Comparison of ENCODE assay signal across 11 mouse cellular contexts in genomic region chr11:44002716-44003522, GRCm38 (mm10).
DNase-seq lines count a peak whose midpoint lies in the region; ATAC-seq and TF ChIP-seq lines count a peak whose summit lies in the region.
"Had no signal": no experiment of that assay in that cellular context is flagged by ENCODE, and none has a peak within 500 bp of the region (broad histone marks: within the 10 kb centered on the region; RNA-seq: fewer than 3 reads in every experiment).

No protein-coding gene starts in this region.

- no peaks in the 10 kb centered on the region for H3K9me3 ChIP-seq in heart, embryonic 11.5 days (replicated peaks; ENCODE audit: control insufficient read depth, low read length)
- no peaks in the 10 kb centered on the region for H3K9me3 ChIP-seq in intestine, postnatal 0 days (ENCODE audit: control insufficient read depth)
- no peaks in the 10 kb centered on the region for H3K9me3 ChIP-seq in intestine, embryonic 16.5 days (ENCODE audit: control insufficient read depth, low read length)

- ATAC-seq in heart, embryonic 11.5 days (replicated peaks; ENCODE audit: insufficient number of reproducible peaks, low FRiP score, low TSS enrichment), result no peak
- ATAC-seq in intestine, postnatal 0 days, result no peak
- ATAC-seq in intestine, embryonic 16.5 days, result no peak

- 53% methylated on average over 6 of the region's 6 CpGs for WGBS in heart, embryonic 11.5 days (ENCODE audit: insufficient replicate concordance)
- WGBS in intestine, postnatal 0 days, result 64% methylated on average over 6 of the region's 6 CpGs
- 67% methylated on average over 6 of the region's 6 CpGs for WGBS in intestine, embryonic 16.5 days

- no peak overlapping the region for H3K4me2 ChIP-seq in heart, embryonic 11.5 days
- no peak overlapping the region for H3K4me2 ChIP-seq in intestine, postnatal 0 days (replicated peaks; ENCODE audit: low read depth)
- no peak overlapping the region for H3K4me2 ChIP-seq in intestine, embryonic 16.5 days (ENCODE audit: low read depth, low read length)

- intact Hi-C loops in heart, postnatal 10 days (cut with DNase I), result no loop called here

- no peaks in the 10 kb centered on the region for H3K36me3 ChIP-seq in heart, embryonic 11.5 days (ENCODE audit: control insufficient read depth, insufficient read depth, low read length)
- H3K36me3 ChIP-seq in intestine, postnatal 0 days (ENCODE audit: control insufficient read depth, insufficient read depth), result no peaks in the 10 kb centered on the region
- H3K36me3 ChIP-seq in intestine, embryonic 16.5 days (ENCODE audit: control insufficient read depth, insufficient read depth, low read length), result no peaks in the 10 kb centered on the region

- no peak for TF ChIP-seq CTCF in intestine, postnatal 0 days (IDR thresholded peaks at IDR 0.05; ENCODE audit: low read depth)

- no peak overlapping the region for H3K4me3 ChIP-seq in heart, embryonic 11.5 days (ENCODE audit: low read depth, low read length)
- no peak overlapping the region for H3K4me3 ChIP-seq in intestine, postnatal 0 days (ENCODE audit: low read depth, low read length)
- H3K4me3 ChIP-seq in intestine, embryonic 16.5 days (ENCODE audit: low read length), result no peak overlapping the region
- H3K4me3 ChIP-seq: heart, adult 2 months had no signal

- H3K9ac ChIP-seq in heart, embryonic 11.5 days (ENCODE audit: low read depth, low read length), result no peak overlapping the region
- no peak overlapping the region for H3K9ac ChIP-seq in intestine, postnatal 0 days (ENCODE audit: low read depth, low read length)
- no peak overlapping the region for H3K9ac ChIP-seq in intestine, embryonic 16.5 days (ENCODE audit: low read depth, low read length)

- DNase-seq in heart, postnatal 10 days, result peak; percentile 13 to 25
- DNase-seq in Muller cell, postnatal 12 days (ENCODE audit: inconsistent ontology term), result peak; percentile 93
- DNase-seq in cerebellum, adult 8-10 months, result peak; percentile 42
- DNase-seq in layer of hippocampus, postnatal 10 days (ENCODE audit: low spot score in 2 of 2), result peak; percentile 12 to 31
- no peak for DNase-seq in thymus, postnatal 4 days
- DNase-seq: spleen, adult 18-20 months had no signal

- no peaks in the 10 kb centered on the region for H3K4me1 ChIP-seq in heart, embryonic 11.5 days (ENCODE audit: control insufficient read depth, insufficient read depth, low read length)
- no peaks in the 10 kb centered on the region for H3K4me1 ChIP-seq in intestine, postnatal 0 days (replicated peaks; ENCODE audit: control insufficient read depth, insufficient read depth, low read length)
- peaks cover 2% of the 10 kb centered on the region; the same call in 1 of the 2 replicates for H3K4me1 ChIP-seq in intestine, embryonic 16.5 days (ENCODE audit: control insufficient read depth, insufficient read depth, low read length)

- H3K27ac ChIP-seq in heart, embryonic 11.5 days (ENCODE audit: low read depth, low read length), result no peak overlapping the region
- H3K27ac ChIP-seq in intestine, postnatal 0 days (ENCODE audit: low read depth, low read length), result no peak overlapping the region
- H3K27ac ChIP-seq in intestine, embryonic 16.5 days (ENCODE audit: low read length), result no peak overlapping the region
- H3K27ac ChIP-seq: heart, adult 2 months; macrophage had no signal

- H3K27me3 ChIP-seq in heart, embryonic 11.5 days (ENCODE audit: control insufficient read depth, insufficient read depth, low read length), result no peaks in the 10 kb centered on the region
- H3K27me3 ChIP-seq in intestine, postnatal 0 days (replicated peaks; ENCODE audit: control insufficient read depth, insufficient read depth, low read length), result no peaks in the 10 kb centered on the region
- H3K27me3 ChIP-seq in intestine, embryonic 16.5 days (replicated peaks; ENCODE audit: control insufficient read depth, insufficient read depth, low read length), result no peaks in the 10 kb centered on the region
